Mouse (Mus musculus): ENCODE measurements around the gene Tacr1.

Tacr1 gene

DNA sequence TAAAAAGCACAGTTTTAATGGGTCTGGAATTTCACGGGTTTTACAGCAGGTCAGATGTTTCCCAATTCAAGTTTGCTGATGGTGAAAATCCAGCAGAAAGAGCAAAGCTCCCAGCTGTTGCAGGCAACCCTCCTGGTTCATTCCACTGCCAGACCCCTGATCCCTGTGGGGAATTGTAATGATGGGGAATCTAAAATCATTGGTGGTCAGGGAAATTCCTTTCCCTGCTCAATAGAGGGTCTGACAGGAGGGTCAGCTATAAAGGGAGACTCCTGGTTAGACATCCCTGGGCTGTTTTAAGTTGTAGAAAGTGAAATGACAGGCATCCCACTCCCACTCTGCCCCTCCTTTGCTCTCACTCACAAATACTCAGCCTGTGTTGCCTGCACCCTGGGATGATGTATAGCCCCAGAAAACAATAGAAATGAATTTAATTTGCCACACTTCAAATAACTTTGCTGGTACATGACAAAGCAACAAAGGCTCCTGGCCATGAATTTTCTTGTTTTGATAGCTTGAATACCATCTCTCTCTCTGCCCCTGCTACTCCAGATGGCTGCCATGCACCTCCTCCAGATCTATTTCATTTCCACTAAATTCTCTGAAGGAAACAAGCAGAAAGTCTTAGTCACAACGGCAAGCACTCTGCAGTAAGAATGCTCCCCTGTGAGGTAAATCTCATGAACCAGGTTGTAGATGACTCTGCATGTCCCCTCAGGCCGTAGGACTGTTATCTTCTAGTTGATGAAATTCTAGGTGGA, 123.2 kb downstream of the Tacr1 start:
- in situ Hi-C loops (cut with MboI, MseI) = no loop called here

DNA sequence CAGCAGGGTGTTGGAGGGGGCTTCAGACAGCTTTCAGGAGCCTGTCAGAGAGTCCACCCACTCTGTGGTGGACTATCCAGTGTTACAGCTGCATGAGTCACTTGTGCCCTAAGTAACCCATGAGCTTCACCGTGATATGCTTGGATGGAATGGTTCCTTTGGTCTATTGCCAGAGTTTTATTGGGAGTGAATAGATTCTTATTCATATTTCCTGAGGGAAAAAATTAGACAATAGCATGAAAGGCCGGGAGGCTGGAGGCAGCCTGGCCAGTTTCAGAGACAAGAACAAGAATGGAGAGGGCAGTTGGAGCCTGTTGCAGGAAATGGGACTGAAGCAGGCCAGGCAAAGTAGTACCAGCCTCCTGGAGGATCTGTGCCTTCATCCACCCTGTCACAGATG, 126.5 kb downstream of the Tacr1 start:
- in situ Hi-C loops (cut with MboI, MseI) = no loop called here

DNA sequence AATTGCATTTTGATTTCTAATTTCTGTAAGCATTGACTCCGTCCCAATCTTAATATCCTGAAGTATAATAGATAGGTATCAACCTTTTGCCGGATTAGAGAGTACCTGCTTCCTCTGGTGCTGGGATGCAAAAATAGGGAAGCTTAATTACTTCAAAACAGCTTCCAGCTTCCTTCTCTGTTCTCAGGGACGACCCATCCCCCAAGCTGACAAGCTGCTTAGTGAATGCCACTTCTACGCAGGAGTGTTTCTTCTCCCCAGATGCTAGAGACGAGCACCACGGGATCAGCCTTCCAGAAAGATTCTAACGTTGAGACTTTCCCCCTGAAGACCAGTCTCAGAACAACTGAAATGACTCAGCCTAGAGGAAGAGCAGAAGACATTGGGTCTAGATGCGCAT, 134.5 kb downstream of the Tacr1 start:
- in situ Hi-C loops (cut with MboI, MseI) = no loop called here

DNA sequence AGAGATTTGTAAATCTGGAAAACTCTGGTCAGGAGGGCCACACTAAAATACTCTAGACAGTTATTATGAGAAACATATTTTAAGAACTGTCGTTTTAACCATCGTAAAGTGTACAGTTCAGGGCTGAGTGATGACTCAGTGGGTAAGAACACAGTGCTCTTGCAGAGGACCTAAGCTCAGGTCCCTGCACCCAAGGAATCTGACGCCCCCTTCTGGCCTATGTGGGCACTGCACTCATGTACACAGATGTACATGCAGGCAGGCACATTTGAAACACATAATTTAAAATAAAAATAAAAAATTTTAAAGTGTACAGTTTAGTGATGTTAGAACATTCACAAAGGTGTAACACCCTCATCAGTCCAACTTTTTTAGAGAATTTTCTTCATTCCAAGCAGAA, 147.1 kb downstream of the Tacr1 start:
- in situ Hi-C loops (cut with MboI, MseI) = no loop called here

DNA sequence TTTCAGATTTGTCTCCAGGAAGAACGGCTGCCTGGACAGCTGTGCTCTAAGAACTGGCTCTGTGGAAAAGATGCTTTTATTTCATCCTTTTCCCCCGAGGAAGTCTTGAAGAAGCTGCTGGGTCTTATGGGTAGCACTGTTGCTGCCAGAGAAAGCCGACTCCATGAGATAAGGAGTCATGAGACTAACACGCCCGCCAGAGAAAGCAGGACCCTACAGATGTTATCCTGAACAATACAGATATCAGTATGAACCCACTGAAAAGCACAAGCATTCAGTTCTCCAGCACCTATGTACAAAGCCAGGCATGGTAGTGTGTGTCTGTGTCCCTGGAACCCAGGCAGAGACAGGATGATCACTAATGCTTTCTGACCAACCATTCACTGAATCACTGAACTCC, 173.3 kb downstream of the Tacr1 start:
- in situ Hi-C loops (cut with MboI, MseI) = no loop called here

DNA sequence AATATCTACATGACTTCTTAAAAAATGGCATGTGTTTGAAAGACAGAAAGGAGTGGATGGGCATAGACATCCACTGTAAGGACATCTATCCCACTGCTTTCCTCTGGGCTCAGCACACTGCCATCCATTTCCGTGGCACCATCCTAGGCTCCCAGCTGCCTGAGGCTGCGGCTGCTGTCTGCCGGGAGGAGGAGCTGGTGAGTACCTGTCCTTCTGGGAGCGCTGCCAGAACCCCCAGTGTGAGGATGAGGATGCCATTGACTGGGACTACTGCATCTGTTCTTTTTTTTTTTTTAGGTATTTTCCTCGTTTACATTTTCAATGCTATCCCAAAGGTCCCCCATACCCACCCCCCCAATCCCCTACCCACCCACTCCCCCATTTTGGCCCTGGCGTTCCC, 183.3 kb downstream of the Tacr1 start:
- in situ Hi-C loops (cut with MboI, MseI) = no loop called here

DNA sequence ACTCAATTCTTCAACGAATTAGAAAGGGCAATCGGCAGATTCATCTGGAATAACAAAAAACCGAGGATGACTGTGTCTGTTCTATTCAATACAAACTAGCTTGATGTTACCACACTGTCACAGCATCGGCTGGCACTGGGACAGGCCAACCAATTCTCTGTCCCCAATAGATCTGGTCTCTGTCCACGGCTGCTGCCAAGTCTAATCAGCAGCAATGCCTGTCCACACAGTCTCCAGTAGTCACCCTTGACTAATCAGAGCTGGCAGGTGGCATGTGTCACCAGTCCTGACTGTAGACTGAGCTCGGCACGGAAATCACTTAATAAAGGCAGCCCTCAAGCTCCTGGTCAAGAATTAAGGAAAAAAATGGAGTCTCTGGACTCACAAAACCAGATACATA, 187.3 kb downstream of the Tacr1 start:
- in situ Hi-C loops (cut with MboI, MseI) = no loop called here

DNA sequence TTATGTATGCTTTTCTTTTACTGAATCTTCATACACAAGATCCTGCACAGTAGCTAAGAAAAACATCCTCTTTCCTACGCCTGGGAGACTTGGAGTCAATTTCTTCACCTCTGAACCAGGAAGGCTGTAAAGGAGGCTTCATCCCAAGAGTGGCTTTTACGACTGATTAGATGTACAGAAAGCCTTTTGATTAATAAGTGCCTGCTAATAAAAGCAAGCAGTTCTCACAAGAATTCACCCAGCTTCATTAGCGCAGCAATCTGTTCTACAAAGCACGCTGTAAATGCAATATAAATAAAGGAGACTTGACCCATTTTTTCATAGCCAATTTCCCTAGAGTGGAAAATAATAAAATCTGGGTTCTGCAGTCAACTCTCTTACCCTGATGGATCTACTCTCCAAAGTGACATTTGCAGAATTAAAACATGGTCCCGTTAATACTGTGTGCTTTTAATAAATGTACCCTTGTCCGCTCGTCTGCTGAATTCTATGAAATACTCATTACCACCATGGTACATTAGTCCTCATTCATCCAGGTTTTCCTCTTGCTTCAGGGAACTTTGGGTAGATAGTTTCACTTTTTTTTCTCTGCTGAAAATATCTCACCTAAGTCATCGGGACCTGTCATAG, 193.4 kb downstream of the Tacr1 start:
- in situ Hi-C loops (cut with MboI, MseI) = no loop called here

DNA sequence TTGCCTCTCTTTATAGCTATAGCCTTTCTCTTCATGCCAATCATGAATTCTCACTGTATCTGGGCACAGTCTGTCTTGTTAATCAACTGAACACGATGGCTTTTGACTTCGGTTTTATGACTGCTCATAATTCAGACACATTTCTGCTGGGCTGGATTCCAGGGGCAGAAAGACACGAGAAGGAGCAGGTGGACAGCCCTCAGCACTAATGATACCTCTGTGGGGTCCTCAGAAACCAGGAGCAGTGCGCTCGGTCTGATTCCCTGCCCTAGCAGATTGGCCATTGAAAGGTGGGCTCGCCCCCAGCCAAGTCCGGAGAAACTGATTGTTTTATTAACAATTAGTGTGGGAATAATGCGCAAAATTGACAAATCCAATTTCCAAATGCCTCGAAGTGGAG, 201.1 kb downstream of the Tacr1 start:
- in situ Hi-C loops (cut with MboI, MseI) = loop anchor here (10.0 kb wide), 1 partner anchor 608 kb away; no protein-coding TSS in a partner anchor

DNA sequence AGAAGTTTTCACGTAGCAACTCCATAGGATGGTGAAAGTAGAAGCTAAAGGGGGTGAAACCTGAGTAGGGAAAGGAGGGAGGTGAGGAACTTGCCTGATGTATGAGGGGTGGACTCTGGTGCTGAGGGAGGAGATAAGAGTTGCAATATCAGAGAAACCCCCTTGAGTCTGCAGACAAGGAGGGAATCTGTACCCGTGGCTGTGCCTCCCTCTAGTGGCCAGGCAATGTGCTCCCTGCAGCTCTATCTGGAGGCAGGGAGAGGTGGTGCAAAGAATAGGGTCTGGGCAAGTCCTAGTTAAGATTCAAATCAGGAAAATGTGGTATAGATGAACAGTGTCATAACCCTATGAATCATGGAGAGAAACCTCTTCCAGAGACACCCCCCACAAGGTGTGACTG, 201.5 kb downstream of the Tacr1 start:
- in situ Hi-C loops (cut with MboI, MseI) = loop anchor here (10.0 kb wide), 1 partner anchor 609 kb away; no protein-coding TSS in a partner anchor

DNA sequence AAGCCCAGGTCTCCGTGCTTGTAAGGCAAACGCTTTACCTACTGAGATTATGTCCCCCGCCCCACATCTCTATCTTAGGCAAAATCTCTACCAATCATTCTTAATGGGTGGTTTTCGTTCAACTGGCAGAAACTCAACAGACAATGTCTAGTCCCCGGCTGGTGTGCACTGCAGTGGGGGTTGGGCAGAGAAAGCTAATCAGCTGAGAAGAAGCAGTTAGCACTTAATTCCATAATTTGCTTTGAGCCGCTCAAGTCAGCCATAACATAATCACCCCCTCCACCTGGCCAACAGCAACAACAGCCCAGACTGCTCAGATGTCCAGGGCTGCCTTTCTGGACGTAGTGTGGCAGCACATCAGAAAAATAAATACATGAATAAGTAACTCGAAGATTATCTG, 202.7 kb downstream of the Tacr1 start:
- in situ Hi-C loops (cut with MboI, MseI) = loop anchor here (10.0 kb wide), 1 partner anchor 610 kb away; no protein-coding TSS in a partner anchor

DNA sequence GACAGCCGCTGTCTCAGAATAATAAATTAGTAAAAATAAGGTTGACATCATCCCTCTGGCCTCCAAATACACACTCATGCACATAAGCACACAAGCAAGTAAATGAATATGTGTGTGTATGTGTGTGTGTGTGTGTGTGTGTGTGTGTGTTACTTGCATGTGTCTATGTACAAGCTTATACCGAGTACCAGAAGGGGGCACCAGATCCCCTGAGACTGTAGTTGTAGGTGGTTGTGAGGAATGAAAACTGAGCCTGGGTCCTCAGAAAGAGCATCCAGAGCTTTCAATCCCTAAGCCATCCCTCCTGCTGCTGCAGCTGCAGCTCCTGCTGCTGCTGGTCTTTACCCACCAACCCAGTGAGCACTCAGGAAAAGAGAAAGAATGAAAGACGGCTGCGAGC, 206.6 kb downstream of the Tacr1 start:
- in situ Hi-C loops (cut with MboI, MseI) = loop anchor here (10.0 kb wide), 1 partner anchor 614 kb away; no protein-coding TSS in a partner anchor

DNA sequence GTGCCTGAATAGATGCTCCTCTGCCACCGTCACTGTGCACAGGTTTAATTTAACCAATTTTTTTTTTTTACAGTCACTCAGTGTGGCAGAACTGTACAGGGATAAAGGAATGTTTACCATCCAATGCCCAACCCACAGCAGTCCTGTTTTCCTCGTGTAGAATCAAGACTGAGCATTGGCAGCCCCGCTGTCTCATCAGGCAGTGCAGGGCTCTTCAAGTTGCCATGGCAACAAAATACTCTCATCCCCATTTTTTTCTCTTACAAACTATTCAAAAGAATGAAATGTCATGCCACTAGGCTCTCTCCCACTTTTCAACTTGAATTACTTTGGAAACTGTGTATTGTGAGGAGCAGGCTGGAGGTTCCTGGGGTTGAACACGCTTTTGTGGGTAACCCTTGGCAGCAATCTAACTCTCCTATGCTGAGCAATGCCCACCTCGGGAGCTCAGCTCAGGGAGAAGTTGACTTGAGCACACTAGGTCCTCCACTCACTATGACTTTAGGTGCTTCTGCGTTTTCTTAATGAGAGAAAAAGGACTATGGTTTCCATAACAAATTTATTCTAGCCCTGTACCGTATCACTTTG, 207.3 kb downstream of the Tacr1 start:
- in situ Hi-C loops (cut with MboI, MseI) = loop anchor here (10.0 kb wide), 1 partner anchor 615 kb away; no protein-coding TSS in a partner anchor
